Mouse (Mus musculus): ENCODE results near the gene Naa20. TPM values are rescaled to one million over a fixed set of nuclear protein-coding genes. Genes with fewer than 3 reads are reported as not detected.
A peak's percentile ranks its signal among the peaks of the same experiment; 100 is the strongest.
"Not testable (repeated sequence)": the region's sequence is repeated elsewhere in the genome, so short reads cannot be mapped to it uniquely, and the experiment has no call there.

The Naa20 gene
- total RNA-seq, 4 experiments from 2014 or later = 70.6 to 78.4 (median 73.6) TPM

DNA sequence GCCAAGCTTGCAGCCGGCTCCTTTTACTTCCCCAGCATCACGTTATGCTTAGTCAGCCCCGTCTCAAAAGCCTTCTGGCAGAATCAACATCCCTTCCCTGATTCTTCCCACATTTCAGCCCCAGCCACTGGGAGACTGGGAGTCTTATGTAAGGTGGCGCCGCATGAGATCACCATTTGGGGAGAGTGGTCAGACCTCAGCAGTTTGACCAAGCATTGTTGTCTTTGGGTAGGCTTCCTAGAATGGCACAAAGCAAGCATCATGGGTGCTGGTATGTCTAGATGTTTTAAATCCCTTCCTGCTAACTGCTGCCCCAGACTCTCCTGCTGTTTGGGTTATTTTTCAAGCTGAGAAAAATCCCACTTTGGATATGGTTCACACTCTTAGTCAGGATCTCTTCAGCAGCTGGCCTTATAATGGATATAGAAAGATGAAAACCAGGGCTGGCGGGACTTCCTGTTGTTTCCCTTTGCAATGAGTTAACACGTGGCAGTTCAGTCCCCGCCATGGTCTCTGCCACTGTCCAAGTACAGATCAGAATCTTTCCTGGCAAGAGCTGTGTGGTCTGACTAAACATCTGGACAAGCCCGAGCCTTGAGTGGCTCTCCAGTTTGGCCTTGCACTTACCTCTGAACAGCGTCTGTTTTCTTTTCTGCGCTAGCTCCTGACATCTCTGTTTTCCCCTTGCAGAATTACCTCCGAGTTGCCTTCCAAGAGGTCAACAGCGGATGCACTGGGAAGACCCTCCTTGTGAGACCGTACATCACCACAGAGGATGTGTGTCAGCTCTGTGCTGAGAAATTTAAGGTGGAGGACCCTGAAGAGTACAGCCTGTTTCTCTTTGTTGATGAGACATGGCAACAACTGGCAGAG lies 16.8 kb upstream of the Naa20 start:
- DNase-seq (ENCODE audit: low spot score in 2 of 2) = peak in 1 of 2 experiments; percentile 57

DNA sequence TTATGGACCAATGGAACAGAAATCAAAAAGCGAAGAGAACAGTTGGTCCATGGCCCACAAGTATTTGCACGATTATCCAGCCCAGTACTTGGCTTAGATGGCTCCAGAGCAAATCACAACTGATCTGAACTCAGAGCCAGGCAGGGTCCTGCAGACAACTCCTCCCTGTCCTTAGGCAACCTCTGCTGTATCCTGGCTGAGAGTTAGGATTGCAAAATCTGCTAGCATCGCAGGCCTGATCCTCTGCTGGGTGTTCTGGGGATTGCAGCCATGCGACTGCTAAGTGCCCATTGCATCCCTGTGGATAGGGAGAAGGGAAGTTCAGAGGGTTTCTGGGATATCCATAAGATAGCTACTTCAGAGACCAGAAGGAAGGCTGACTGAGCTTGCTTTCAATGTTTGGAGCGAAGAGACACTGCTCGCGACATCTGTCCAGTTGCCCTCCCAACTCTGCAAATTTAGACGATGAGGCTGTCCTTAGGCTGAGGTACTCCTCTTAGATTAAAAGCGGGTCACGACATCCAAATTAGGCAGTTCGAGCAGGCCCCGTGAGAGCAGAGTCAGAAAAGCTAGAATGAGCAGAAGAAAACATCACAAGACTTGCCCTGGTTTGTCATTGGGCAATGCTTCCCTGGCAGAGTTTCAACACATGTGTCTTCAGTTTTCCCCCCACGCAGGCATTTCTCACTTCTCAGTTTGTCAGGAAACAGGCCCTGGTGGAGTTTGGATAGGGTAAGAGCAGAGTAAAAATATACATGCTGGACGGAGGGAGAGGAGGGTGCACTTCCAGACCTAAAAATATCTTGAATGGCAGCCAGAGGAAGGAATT lies 13.7 kb upstream of the Naa20 start:
- DNase-seq (ENCODE audit: low spot score in 2 of 2) = peak; percentile 18 to 72

- no peak for DNase-seq (ENCODE audit: low spot score in 2 of 2)
Measured at GRCm38 (mm10) chr2:145888766-145889480, 13.0 kb upstream of the Naa20 start.

DNA sequence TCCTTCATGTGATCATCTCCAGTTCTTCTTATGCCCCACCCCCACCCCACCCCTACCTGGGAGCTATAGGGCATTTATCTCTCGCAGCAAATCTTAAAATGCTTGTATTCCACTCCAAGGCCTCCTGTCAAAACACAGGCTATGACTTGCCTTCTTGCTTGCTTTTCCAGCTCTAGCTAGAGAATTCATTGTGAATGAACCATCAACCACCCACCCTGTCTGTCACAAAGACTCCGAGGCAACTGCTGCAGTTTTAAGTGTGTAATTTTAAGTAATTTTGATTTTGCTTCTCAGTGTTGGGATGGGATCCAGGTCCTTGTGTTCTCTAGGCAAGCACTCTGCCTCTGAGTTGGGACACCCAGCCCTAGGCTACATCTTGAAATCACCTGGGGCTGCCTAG lies 11.3 kb upstream of the Naa20 start:
- no peak for DNase-seq (ENCODE audit: low spot score in 2 of 2)

DNA sequence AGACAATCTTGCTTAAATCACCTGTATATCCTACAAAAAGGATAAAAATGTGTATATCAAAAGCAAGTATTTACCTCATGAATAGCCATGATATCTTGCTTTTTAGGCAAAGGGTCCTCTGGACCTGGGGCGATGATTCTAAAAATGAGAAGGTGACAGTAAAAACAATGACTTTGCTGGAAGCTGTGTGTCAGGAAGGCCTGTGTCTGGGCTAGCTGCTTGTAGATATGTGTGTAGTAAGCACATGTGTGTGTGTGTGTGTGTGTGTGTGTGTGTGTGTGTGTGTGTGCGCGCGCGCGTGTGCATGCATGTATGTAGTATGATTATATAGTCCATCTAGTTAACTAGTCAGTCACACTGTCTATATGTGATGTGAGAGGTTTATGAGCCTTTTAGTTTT lies 8.1 kb upstream of the Naa20 start:
- no peak for DNase-seq (ENCODE audit: low spot score in 2 of 2)

DNA sequence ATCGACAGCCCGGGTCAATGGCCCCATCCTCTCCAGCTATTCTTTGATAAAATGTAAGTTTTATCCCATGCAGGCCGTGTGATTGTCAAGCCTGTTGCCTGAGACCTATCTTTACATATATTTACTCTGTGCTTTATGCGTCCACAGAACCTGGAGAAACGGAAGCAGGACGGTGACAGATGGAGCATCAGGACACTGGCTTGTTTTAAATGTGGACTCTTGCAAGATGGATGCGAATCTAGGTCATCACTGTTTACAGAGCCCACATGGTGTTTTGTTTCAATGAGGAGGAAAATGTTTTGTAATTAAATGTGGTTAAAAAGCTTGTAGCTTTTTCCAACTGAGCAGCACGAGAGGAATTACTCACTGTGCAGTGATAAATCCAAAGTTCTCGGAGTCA lies 3.8 kb upstream of the Naa20 start:
- DNase-seq (ENCODE audit: low spot score in 2 of 2) = no peak

- not testable (repeated sequence) for DNase-seq (ENCODE audit: low spot score in 2 of 2)
Measured at GRCm38 (mm10) chr2:145900318-145900717, 1.6 kb upstream of the Naa20 start.

DNA sequence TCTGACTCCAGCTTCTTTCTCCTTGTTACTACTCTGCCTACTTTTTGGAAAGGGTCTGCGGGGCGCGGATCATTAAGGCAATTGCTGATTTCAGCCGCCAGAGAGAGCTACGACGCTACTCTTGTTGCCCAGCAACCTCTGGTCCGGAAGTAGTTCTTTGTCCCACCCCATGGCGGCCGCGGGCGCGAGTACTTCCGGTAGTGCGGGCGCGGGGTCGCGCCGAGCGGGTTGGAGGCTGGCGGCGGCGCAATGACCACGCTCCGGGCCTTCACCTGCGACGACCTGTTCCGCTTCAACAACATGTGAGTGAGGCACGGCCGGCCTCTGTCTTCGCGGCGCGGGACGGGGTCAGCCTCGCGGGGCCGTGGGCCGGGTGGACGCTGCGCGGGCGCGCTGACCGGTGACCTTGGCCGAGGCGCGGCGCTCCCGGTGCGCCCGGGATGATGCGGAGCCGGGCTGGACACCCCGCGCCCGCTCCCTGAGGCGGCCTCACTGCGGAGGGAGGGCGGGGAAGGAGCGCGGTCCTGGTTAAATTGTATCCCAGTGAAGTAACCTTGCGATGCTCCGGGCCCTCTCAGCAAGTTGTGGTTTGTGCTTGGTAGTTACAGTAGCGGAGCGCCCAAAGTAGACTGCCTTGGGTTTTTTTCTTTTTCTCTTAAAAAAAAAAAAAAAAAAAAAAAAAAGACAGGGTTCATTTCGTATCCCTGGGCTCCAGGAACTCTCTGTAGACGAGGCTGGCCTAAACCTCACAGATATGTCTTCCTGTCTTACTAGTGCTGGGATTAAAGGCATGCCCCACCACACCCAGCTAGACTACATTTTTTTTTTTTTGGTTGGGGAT lies 1.4 kb downstream of the Naa20 start:
- peak; percentile 83 to 85 for DNase-seq (ENCODE audit: low spot score in 2 of 2)

GRCm38 (mm10) chr2:145903983-145904616 lies 2.2 kb downstream of the Naa20 start:
- DNase-seq (ENCODE audit: low spot score in 2 of 2) = no peak

GRCm38 (mm10) chr2:145905156-145905555 lies 3.3 kb downstream of the Naa20 start:
- no peak for DNase-seq (ENCODE audit: low spot score in 2 of 2)

DNA sequence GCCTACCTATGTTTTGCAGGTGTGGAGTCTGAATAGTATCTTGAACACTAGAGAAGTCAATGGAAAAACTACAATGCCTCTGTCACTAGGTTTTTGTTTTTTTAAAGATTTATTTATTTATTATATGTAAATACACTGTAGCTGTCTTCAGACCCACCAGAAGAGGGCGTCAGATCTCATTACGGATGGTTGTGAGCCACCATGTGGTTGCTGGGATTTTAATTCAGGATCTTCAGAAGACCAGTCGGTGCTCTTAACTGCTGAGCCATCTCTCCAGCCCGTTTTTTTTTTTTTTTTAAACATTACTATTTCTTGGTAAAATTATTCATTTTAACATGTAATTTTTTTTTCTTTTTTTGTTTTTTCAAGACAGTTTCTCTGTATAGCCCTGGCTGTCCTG lies 4.0 kb downstream of the Naa20 start:
- not testable (repeated sequence) for DNase-seq (ENCODE audit: low spot score in 2 of 2)

DNA sequence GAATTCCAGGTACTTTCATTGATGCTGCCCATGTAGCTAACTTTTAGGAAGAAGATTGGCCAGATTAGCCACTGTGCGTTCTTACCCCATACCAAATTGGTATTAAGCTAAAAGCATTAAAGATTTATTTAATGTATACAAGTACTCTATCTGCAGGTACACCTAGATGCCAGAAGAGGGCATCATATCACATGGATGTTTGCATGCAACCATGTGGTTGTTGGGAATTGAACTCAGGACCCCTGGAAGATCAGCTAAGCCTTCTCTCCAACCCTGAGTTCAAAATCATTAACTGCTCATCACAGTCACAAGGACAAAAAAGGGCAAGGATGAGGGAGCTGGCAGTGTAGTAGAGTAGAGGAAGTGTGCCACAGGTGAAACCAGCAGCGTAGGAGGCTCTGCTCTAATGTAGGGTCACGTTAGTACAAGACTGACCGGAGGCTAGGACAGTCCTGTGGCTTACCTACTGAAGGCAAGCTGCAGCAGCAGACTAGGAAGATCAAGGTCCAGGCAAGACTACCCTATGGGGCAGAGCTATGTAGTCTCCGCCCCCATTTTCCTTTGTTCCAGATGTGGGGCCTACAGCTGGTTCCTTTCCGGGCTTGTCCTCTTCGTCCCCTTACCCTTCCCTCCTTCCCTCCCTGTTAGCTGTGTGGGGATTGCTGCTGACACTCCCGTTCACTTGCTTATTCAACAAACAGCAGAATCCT lies 19.2 kb downstream of the Naa20 start:
- DNase-seq (ENCODE audit: low spot score in 2 of 2) = no peak

GRCm38 (mm10) chr2:145934339-145935231 lies 32.7 kb downstream of the Naa20 start, which contains the start of the genes Cfap61 and Crnkl1:
Cfap61 (plus strand) TSS chr2:145934784.
Crnkl1 (minus strand) TSS chr2:145935014.
- DNase-seq (ENCODE audit: low spot score in 2 of 2) = peak; percentile 89 to 91

GRCm38 (mm10) chr2:145936975-145937374 lies 35.1 kb downstream of the Naa20 start:
- DNase-seq (ENCODE audit: low spot score in 2 of 2) = no peak

GRCm38 (mm10) chr2:145941403-145941802 lies 39.5 kb downstream of the Naa20 start:
- no peak for DNase-seq (ENCODE audit: low spot score in 2 of 2)

- DNase-seq (ENCODE audit: low spot score in 2 of 2) = no peak
Measured at GRCm38 (mm10) chr2:145944286-145944685, 42.4 kb downstream of the Naa20 start.

GRCm38 (mm10) chr2:145948402-145948954 lies 46.6 kb downstream of the Naa20 start:
- DNase-seq (ENCODE audit: low spot score in 2 of 2) = no peak

DNA sequence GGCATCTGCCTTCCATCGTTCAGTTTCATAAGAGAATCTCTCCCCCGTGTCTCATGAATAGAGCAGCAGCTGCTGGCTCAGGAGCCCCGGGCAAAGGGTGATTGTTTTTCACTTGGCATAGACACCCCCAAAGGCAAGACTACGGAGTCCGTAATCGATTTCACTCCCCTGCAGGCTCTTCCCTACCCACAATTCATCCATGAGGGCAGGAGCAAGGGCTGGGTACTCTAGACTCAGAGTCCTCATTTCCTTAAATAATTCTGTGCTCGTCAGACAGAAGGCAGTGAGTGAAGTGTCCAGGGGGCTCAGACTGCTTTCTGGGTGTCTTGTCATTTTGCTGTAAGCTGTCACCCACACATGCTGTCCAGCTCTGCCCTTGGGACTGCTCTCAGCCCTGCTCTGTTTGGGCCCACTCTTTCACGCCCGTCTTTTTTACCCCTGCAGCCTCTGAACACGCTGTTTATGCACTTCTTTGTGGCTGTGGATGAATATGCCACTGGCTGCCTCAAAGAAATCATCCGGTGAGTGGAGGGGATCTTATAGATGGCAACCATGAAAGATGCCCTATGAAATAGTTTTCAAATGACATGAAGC lies 47.7 kb downstream of the Naa20 start:
- no peak for DNase-seq (ENCODE audit: low spot score in 2 of 2)
